Mouse (Mus musculus): ENCODE measurements at regions not wholly inside any gene's neighbourhood (a gene's known extent, or its start where the extent isn't known, plus 50 kb on each side); places are given as distances from the start of the nearest gene placed in this dataset.

DNA sequence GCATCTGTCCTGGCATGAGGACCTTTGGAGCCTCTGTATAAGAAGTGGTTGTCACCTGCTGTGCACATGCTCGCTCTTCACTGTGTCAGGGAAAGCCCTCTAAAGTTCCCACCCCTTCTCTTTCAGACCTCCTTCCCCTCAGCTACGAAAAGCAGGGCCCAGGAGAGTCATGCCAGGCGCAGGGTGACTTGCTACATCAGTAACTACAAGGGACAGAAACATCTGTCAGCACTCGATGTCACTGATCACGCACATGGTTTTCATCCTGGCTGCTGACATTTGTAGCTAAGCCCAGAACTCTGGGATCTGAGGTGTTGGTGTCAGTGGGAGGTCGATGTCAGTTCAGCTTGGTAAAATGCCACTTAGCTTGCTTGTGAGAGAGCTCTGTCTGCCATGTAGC, 137.3 kb downstream of the En1 start:
- TF ChIP-seq CTCF (IDR thresholded peaks at IDR 0.05; ENCODE audit: borderline replicate concordance, insufficient read depth, low read depth, low read length) (no peak), POLR2A (IDR thresholded peaks at IDR 0.05; ENCODE audit: borderline replicate concordance, insufficient read depth, low read length) (no peak)

All from cerebellum, adult 2 months (tissue).